Mouse (Mus musculus) urinary bladder, postnatal 4 days (tissue): Measurements from ENCODE around the gene Mars2.
A peak's percentile ranks its signal among the peaks of the same experiment; 100 is the strongest.

Experiments
- DNase-seq, 2 experiments: peaks; one replicate each; pipeline ENCODE4 v3.0.0; 2021 to 2022; ENCODE audit warnings: low spot score in 2 of 2

The Mars2 gene

DNA sequence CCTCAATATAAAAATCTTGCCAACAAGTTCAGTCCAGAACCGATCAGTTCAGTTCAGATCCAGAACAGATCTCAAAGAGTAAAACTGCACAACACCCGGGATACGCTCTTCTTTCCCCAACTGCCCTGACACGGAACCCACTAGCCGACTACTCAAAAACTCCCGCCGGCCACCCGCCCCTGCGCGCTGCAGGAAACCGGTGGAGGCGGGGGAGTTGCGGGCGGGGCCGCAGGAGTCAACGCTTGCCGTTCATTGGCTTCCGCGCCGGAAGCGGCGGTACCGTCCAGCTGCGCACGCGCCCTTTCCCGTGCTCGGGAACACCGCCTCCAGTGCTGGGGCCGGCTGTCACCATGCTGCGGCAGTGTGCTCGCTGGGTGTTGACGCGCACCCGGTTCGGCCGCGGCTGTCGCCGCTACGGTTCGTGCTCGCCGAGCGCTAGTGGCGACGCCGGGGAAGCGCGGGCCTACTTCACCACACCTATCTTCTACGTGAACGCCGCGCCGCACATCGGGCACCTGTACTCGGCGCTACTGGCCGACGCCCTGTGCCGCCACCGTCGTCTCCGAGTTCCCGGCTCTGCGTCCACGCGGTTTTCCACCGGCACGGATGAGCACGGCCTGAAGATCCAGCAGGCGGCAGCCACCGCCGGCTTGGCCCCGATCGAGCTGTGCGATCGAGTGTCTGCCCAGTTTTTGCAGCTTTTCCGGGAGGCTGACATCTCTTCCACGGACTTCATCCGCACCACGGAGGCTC, at the start of gene Mars2:
Gene Mars2, plus strand, starts transcription at position 288 of the 753 bp plus-strand sequence.
- peak; percentile 91 to 97 for DNase-seq

DNA sequence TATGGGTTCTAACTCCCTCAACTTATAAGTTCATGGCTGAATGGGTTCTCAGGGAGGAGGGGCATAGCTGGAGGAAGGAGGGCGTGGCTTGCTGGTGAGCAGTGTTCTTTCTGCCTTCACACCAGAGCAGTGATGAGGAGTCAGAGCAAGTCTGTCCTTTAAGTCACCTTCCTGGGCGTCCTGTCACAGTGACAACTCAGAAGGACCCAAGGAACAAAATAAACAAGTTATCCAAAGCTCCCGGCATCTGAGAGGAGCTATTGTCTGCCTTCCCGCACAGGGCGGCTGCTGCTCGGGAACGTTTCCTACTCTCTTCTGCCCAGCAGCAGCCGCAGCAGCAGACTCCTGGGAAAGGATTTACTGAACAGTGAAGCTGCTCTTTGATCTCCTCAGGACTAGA, 45.0 kb upstream of the Mars2 start:
- DNase-seq: no peak

GRCm38 (mm10) chr1:55192824-55193223, 44.2 kb upstream of the Mars2 start:
- no peak for DNase-seq

GRCm38 (mm10) chr1:55193316-55193715, 43.7 kb upstream of the Mars2 start:
- no peak for DNase-seq

GRCm38 (mm10) chr1:55194064-55194915, 42.7 kb upstream of the Mars2 start:
- DNase-seq: no peak

DNA sequence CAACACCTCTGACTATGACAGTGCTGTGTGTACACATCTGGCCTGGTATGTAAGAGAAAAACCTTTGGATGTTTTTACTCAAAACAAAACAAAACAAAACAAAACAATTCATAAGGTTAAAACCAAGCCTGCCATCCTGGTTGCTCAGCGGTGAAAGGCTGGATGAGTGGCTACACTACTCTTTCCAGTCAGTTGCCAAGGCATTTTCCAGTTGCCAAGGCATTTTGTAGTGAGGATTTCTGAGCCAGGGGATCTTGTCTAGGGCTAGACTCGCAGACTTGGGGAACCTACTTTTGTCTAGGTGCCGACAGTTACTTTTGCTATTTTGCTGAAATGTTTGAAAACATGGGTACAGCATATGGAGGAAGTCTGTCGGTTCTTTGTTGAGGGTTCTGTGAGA, 42.0 kb upstream of the Mars2 start:
- DNase-seq: no peak

DNA sequence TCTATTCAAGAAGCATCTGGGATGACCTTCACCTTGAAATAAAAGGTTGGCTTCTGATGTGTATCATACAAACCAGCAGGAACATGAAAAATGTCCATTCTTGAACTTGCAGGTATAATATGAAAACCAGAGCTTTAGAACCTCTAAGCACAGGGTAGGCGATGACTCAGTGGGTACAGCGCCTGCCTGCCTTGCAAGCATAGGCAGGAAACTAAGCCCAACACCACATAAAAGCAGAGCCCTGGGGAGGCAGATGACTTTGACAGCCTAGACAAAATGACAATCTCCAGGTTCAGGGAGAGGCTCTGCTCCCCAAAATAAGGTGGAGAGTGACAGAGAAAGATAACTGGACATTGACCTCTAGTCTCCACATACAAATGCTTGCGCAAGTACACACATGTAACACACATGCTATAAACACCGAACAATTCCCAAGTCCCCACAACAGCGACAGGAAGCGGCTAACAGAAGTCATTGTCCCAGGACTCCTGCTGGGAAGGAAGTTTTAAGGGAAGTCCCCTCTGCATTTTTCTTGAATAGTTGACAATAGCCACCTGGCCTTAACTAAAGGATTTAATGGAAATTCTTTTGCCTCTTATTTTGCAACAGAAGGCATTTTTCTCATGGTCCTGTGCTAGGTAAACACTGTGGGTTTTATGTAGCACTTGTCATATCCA, 40.5 kb upstream of the Mars2 start:
- DNase-seq: no peak

GRCm38 (mm10) chr1:55198719-55199118, 38.3 kb upstream of the Mars2 start:
- DNase-seq: no peak

DNA sequence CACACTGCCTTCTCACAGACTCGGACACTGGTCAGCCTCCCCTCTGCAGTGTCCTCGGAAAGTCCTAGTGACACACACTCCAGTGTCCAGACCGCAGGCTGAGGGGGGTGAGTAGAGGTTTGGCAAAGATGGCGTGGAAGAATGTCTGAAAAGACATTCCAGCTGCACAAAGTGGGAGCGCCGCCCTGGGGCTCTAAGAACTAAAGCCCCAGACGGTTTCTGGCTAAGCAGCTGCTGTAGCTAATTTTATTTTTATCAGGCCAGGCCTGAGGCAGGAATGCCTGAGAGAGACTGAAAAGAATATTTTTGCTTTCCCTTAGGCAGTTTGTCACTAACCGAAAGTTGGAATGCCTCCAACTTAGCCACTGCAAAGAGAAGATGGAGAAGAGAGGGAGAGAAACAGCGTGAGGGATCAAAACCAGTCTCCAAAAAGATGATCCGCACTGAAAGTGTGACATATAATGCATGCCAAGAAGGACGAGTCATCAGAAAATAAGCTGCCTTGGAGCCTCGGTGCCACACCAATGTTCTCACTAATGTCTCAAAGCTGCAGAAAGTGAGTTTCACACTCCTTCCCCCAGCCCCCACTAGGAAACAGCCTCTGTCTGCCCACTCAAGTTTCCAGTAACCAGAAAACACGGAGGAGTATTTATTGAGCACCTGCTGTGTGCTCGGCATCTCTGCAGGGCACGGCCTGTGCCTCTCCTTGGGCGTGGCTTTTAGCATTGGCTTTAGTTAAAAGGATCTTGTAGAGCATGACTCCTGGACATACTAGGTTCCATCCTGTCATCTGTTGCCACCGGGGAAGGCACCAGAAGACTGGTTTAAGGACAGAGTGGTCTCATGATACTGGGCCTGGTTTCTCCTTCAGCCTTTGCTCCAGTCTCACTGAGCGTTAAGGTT, 34.9 kb upstream of the Mars2 start:
- DNase-seq: peak in 1 of 2 experiments; percentile 39

- DNase-seq: no peak
Measured at GRCm38 (mm10) chr1:55205808-55206327, 31.1 kb upstream of the Mars2 start.

- DNase-seq: no peak
Measured at GRCm38 (mm10) chr1:55207561-55207960, 29.4 kb upstream of the Mars2 start.

GRCm38 (mm10) chr1:55208500-55209140, 28.4 kb upstream of the Mars2 start:
- DNase-seq: no peak

- no peak for DNase-seq
Measured at GRCm38 (mm10) chr1:55210202-55210965, 26.6 kb upstream of the Mars2 start.

- no peak for DNase-seq
Measured at GRCm38 (mm10) chr1:55211081-55211480, 25.9 kb upstream of the Mars2 start.

GRCm38 (mm10) chr1:55212771-55213170, 24.2 kb upstream of the Mars2 start:
- DNase-seq: no peak

GRCm38 (mm10) chr1:55213475-55213874, 23.5 kb upstream of the Mars2 start:
- no peak for DNase-seq

- no peak for DNase-seq
Measured at GRCm38 (mm10) chr1:55213936-55214335, 23.0 kb upstream of the Mars2 start.

- no peak for DNase-seq
Measured at GRCm38 (mm10) chr1:55215185-55215813, 21.7 kb upstream of the Mars2 start.

DNA sequence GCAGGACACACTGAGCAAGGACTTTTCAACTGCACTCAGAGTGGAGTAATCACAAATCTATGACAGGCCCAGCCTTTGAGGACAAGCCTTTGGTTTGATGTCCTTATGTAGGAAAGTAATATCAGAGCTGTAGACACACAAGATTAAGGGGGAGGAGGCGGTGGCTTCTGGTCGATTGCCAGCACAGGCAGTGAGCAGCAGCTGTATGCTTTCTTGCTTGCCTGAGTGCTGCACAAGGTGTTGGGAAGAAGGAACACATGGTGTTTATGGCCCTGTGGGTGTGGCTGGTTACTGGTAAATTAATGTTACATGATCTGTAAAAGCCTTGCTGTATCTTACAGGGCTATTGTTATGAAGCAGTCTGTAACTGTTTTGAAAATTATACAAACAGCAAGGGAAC, 19.8 kb upstream of the Mars2 start:
- DNase-seq: no peak
